Mouse (Mus musculus) CH12.LX (cell line): ENCODE results near the gene AY074887.

Experiments used
- CTCF ChIP-seq, 2 experiments: IDR thresholded peaks in 1 of 2; conservative IDR thresholded peaks in 1 of 2; 2 replicates each; pipeline ENCODE4 v1.5.1; 2011 to 2012; ENCODE audit warnings: low read depth in 2 of 2, low read length in 2 of 2, improper control_type of control experiment in 1 of 2, inconsistent platforms in 1 of 2, mild to moderate bottlenecking in 1 of 2, moderate library complexity in 1 of 2
- EP300 ChIP-seq: IDR thresholded peaks from 2 replicates; pipeline ENCODE4 v1.6.1; 2011; ENCODE audit warnings: low read length, improper control_type of control experiment
- HCFC1 ChIP-seq: IDR thresholded peaks from 2 replicates; pipeline ENCODE4 v1.6.1; 2012; ENCODE audit warnings: low read depth, mild to moderate bottlenecking, inconsistent platforms, low read length, improper control_type of control experiment
- MAFK ChIP-seq: IDR thresholded peaks from 2 replicates; pipeline ENCODE4 v1.6.1; 2011; ENCODE audit warnings: low read length, improper control_type of control experiment; ENCODE audit not compliant: insufficient replicate concordance
- MAX ChIP-seq: IDR thresholded peaks from 2 replicates; pipeline ENCODE4 v1.6.1; 2011; ENCODE audit warnings: low read length, improper control_type of control experiment
- MEF2A ChIP-seq: IDR thresholded peaks from 2 replicates; pipeline ENCODE4 v1.6.1; 2014; ENCODE audit warnings: low read depth, mild to moderate bottlenecking, inconsistent platforms, low read length, improper control_type of control experiment, borderline replicate concordance
- POLR2A ChIP-seq: IDR thresholded peaks from 2 replicates; pipeline ENCODE4 v1.6.1; 2011; ENCODE audit warnings: low read depth, mild to moderate bottlenecking, improper control_type of control experiment, low read length
- RCOR1 ChIP-seq: conservative IDR thresholded peaks from 2 replicates; pipeline ENCODE4 v1.6.1; 2012; ENCODE audit warnings: low read depth, mild to moderate bottlenecking, inconsistent platforms, low read length, improper control_type of control experiment
- SIN3A ChIP-seq: IDR thresholded peaks from 2 replicates; pipeline ENCODE4 v1.6.1; 2012; ENCODE audit warnings: low read length, improper control_type of control experiment, inconsistent platforms
- TBP ChIP-seq: conservative IDR thresholded peaks from 2 replicates; pipeline ENCODE4 v1.6.1; 2011; ENCODE audit warnings: low read depth, low read length, improper control_type of control experiment
- UBTF ChIP-seq: IDR thresholded peaks from 2 replicates; pipeline ENCODE4 v1.6.1; 2012; ENCODE audit warnings: low read depth, mild to moderate bottlenecking, inconsistent platforms, low read length, improper control_type of control experiment, moderate library complexity
- USF1 ChIP-seq: IDR thresholded peaks from 2 replicates; pipeline ENCODE4 v1.6.1; 2014; ENCODE audit warnings: low read depth, mild to moderate bottlenecking, inconsistent platforms, low read length, improper control_type of control experiment
- ZMIZ1 ChIP-seq: IDR thresholded peaks from 2 replicates; pipeline ENCODE4 v1.6.1; 2012; ENCODE audit warnings: low read depth, mild to moderate bottlenecking, inconsistent platforms, low read length, improper control_type of control experiment

GRCm38 (mm10) chr9:54990362-54990761, 39.6 kb upstream of the AY074887 start:
- TF ChIP-seq CTCF (conservative IDR thresholded peaks at IDR 0.05 in 1 of 2, IDR thresholded peaks at IDR 0.05 in 1 of 2; ENCODE audit: low read depth in 2 of 2, low read length in 2 of 2) (no peak), EP300 (no peak), POLR2A (no peak), SIN3A (no peak), MAFK (no peak), TBP (no peak), UBTF (no peak), HCFC1 (no peak), MEF2A (no peak), MAX (no peak), USF1 (no peak), ZMIZ1 (no peak), RCOR1 (no peak)
